Mouse (Mus musculus) lung, embryonic 16.5 days (tissue): Measurements from ENCODE around the gene Hsp90ab1. TPM values are rescaled to one million over a fixed set of nuclear protein-coding genes. Genes with fewer than 3 reads are reported as not detected.

Experiments used
- ATAC-seq: fragments of 200-750 bp; cut with Nextera tagmentation; 2 replicates; pipeline ENCODE4 v1.8.0; 2017; ENCODE audit warnings: low read depth, mild to moderate bottlenecking, moderate library complexity
- H3K27ac ChIP-seq: fragments of 300-500 bp; sonication (generic); 2 replicates; pipeline ENCODE4 v1.5.1; 2014; ENCODE audit warnings: mild to moderate bottlenecking, control low read depth, low read length
- H3K27me3 ChIP-seq: fragments of 300-500 bp; sonication (generic); 2 replicates; pipeline ENCODE4 v1.6.1; 2014; ENCODE audit warnings: low read depth, low read length, mixed read lengths; ENCODE audit not compliant: control insufficient read depth, insufficient read depth
- H3K36me3 ChIP-seq: fragments of 300-500 bp; sonication (generic); 2 replicates; pipeline ENCODE4 v1.6.1; 2014; ENCODE audit warnings: low read length; ENCODE audit not compliant: control insufficient read depth, insufficient read depth
- H3K4me1 ChIP-seq: fragments of 300-500 bp; sonication (generic); replicated peaks from 2 replicates; pipeline ENCODE4 v1.6.1; 2014; ENCODE audit warnings: low read length, mixed read lengths; ENCODE audit not compliant: control insufficient read depth, insufficient read depth
- H3K4me2 ChIP-seq: fragments of 300-500 bp; sonication (generic); 2 replicates; pipeline ENCODE4 v1.6.1; 2014; ENCODE audit warnings: low read depth, low read length, control low read depth
- H3K4me3 ChIP-seq: fragments of 300-500 bp; sonication (generic); 2 replicates; pipeline ENCODE4 v1.5.1; 2014; ENCODE audit warnings: mild to moderate bottlenecking, low read length, control low read depth
- H3K9ac ChIP-seq: fragments of 300-500 bp; sonication (generic); 2 replicates; pipeline ENCODE4 v1.6.1; 2014; ENCODE audit warnings: low read length, control low read depth
- H3K9me3 ChIP-seq: fragments of 300-500 bp; sonication (generic); 2 replicates; pipeline ENCODE4 v1.6.1; 2016; ENCODE audit warnings: low read length; ENCODE audit not compliant: control insufficient read depth
- WGBS: fragments of 180-500 bp; shearing (Covaris S2); extraction: QIAGEN DNeasy Blood & Tissue Kit; methylation state at CpG from one replicate; pipeline ENCODE4 v1.1.7; 2014; 5-methylcytosine and 5-hydroxymethylcytosine counted together
- polyA plus RNA-seq: library from polyadenylated mRNA; unstranded; fragments of >200 nt; fragmentation: Nextera tagmentation; extraction: Ambion mirVana; gene quantifications from 2 replicates; pipeline ENCODE4 v1.2.1, GENCODE M21; 2015

Hsp90ab1 gene
- polyA plus RNA-seq, 1 experiment from 2014 or later, result 1,506 TPM

- Histone ChIP-seq H3K4me1 (peaks cover 21% of the 10 kb centered on the region), H3K36me3 (peaks cover 61% of the 10 kb centered on the region), H3K27me3 (no peaks in the 10 kb centered on the region), H3K4me2 (no peak overlapping the region), H3K27ac (no peak overlapping the region), H3K9me3 (no peaks in the 10 kb centered on the region), H3K9ac (no peak overlapping the region), H3K4me3 (no peak overlapping the region)
- WGBS, result 52% methylated on average over 18 of the region's 18 CpGs
- ATAC-seq, result no peak
Measured at GRCm38 (mm10) chr17:45566360-45567161, 6.5 kb downstream of the Hsp90ab1 start.

DNA sequence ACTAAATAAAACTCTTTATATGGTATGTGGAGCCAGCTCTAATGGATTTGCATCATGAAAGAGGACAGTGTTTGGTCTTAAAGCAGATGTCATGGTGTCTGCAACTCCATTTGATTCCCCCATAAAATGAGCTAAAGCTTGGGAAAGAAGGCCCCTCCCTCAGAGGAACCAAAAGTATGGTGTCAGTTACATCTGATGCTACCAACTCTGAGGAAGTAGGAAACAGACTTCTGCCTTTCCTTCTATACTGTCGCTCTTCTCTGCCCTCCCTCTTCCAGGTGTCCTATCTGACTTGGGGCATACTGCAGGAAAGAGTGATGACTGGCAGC lies 7.1 kb downstream of the Hsp90ab1 start:
- no peak overlapping the region for H3K9ac ChIP-seq
- H3K4me3 ChIP-seq, result no peak overlapping the region
- ATAC-seq, result no peak
- no peaks in the 10 kb centered on the region for H3K9me3 ChIP-seq
- no peaks in the 10 kb centered on the region for H3K27me3 ChIP-seq
- 72% methylated on average over 1 of the region's 1 CpGs for WGBS
- no peak overlapping the region for H3K4me2 ChIP-seq
- H3K4me1 ChIP-seq, result peaks cover 15% of the 10 kb centered on the region
- no peak overlapping the region for H3K27ac ChIP-seq
- H3K36me3 ChIP-seq, result peaks cover 55% of the 10 kb centered on the region

GRCm38 (mm10) chr17:45565103-45565502 lies 8.0 kb downstream of the Hsp90ab1 start:
- H3K27ac ChIP-seq, result no peak overlapping the region
- H3K4me1 ChIP-seq, result peaks cover 12% of the 10 kb centered on the region
- H3K9ac ChIP-seq, result peak overlapping the region; percentile 81

DNA sequence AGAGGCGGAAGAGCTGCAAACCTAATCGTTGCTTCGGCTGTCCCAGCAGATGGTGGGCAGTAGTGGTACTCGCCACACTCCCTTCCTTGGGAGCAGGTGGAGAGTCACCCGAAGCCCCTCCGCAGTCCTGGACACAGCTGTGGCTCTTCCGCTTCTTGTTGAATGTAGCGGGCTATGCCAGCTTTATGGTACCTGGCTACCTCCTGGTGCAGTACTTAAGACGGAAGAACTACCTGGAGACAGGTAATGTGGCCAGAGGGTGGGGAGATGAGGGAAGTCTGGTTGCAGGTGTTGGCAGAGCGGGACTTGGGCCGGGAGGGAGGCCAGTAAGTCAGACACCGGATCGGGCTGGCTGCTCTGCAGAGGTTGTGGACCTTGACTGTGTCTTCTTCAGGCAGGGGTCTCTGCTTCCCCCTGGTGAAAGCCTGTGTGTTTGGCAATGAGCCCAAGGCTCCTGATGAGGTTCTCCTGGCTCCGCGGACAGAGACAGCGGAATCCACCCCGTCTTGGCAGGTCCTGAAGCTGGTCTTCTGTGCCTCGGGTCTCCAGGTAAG lies 8.5 kb downstream of the Hsp90ab1 start:
- peak overlapping the region; percentile 65 for H3K4me3 ChIP-seq
- H3K4me1 ChIP-seq, result peaks cover 12% of the 10 kb centered on the region
- no peaks in the 10 kb centered on the region for H3K9me3 ChIP-seq
- no peaks in the 10 kb centered on the region for H3K27me3 ChIP-seq
- ATAC-seq, result no peak
- WGBS, result 7% methylated on average over 18 of the region's 18 CpGs
- peak overlapping the region; percentile 81 for H3K9ac ChIP-seq
- peak overlapping the region; percentile 79 for H3K4me2 ChIP-seq
- H3K36me3 ChIP-seq, result peaks cover 42% of the 10 kb centered on the region
- H3K27ac ChIP-seq, result peak overlapping the region; percentile 62; the same call in 1 of the 2 replicates

More at GRCm38 (mm10) chr17:45565103-45565502, 8.0 kb downstream of the Hsp90ab1 start:
- Histone ChIP-seq H3K4me2 (peak overlapping the region; percentile 79), H3K27me3 (no peaks in the 10 kb centered on the region), H3K4me3 (peak overlapping the region; percentile 65), H3K9me3 (no peaks in the 10 kb centered on the region), H3K36me3 (peaks cover 47% of the 10 kb centered on the region)
- ATAC-seq, result no peak
- WGBS, result 91% methylated on average over 11 of the region's 11 CpGs

DNA sequence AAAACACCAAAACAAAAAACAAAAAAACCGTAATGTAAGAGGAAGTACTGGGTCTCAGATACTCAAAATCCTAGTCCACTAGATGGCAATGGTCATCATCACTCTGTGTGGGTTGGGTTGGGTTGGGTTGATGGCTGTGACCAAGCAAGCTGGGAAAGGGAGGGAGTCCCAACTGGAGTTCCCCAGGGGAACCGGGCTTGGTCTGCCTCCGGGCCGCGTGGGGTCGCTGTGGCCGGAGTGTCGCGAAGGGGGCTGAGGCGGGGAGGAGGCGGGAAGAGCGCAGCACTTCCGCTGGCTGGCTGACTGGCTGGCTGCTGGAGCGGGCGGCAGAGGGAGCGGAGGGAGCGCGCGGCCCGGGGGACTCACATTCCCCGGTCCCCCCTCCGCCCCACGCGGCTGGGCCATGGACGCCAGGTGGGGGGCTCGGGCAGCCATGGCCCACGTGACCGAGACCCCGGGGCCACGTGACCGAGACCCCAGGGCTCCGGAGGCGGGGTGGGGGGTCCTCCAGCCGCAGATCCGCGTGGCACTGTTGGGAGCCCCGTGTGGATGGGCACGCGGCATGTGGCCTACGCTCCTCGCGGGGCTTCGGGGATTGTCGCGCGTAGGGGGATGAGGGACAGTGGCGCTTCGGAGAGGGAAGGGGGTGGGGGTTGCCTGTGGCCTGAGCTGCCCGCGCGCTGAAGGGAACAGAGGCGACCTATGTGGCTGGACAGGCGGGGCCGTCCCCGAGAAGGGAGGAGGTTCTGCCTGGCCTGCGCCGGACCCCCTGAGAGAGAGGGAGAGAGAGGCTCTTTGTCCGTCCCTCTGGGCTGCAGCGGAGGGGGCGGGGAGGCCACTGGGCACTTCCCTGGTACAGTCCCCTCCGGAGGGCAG lies 9.2 kb downstream of the Hsp90ab1 start, which contains the start of gene Slc35b2:
Gene Slc35b2 (plus strand): TSS at position 220 of the 876 bp plus-strand sequence.
- no peaks in the 10 kb centered on the region for H3K27me3 ChIP-seq
- H3K4me3 ChIP-seq, result peak within 1 kb of the TSS; percentile 65
- H3K4me1 ChIP-seq, result peaks cover 12% of the 10 kb centered on the region
- ATAC-seq, result peak; percentile 92
- no peaks in the 10 kb centered on the region for H3K9me3 ChIP-seq
- peaks cover 34% of the 10 kb centered on the region for H3K36me3 ChIP-seq
- peak within 1 kb of the TSS; percentile 62 for H3K27ac ChIP-seq
- H3K4me2 ChIP-seq, result peak within 1 kb of the TSS; percentile 79
- 2% methylated on average over 60 of the region's 61 CpGs for WGBS
- peak within 1 kb of the TSS; percentile 81 for H3K9ac ChIP-seq

GRCm38 (mm10) chr17:45563216-45563615 lies 9.9 kb downstream of the Hsp90ab1 start:
- WGBS, result 69% methylated on average over 12 of the region's 12 CpGs
- Histone ChIP-seq H3K4me3 (no peak overlapping the region), H3K27ac (no peak overlapping the region), H3K4me2 (no peak overlapping the region), H3K4me1 (peaks cover 12% of the 10 kb centered on the region), H3K9ac (no peak overlapping the region), H3K36me3 (peaks cover 28% of the 10 kb centered on the region), H3K27me3 (no peaks in the 10 kb centered on the region), H3K9me3 (no peaks in the 10 kb centered on the region)
- ATAC-seq, result no peak

GRCm38 (mm10) chr17:45559732-45560525 lies 13.1 kb downstream of the Hsp90ab1 start:
- H3K9ac ChIP-seq, result no peak overlapping the region
- no peak overlapping the region for H3K4me2 ChIP-seq
- 83% methylated on average over 15 of the region's 15 CpGs for WGBS
- no peak overlapping the region for H3K4me3 ChIP-seq
- H3K36me3 ChIP-seq, result no peaks in the 10 kb centered on the region
- no peaks in the 10 kb centered on the region for H3K9me3 ChIP-seq
- H3K27ac ChIP-seq, result no peak overlapping the region
- no peak for ATAC-seq
- peaks cover 10% of the 10 kb centered on the region for H3K4me1 ChIP-seq
- H3K27me3 ChIP-seq, result peaks cover 11% of the 10 kb centered on the region

GRCm38 (mm10) chr17:45557998-45558862 lies 14.8 kb downstream of the Hsp90ab1 start:
- no peak overlapping the region for H3K9ac ChIP-seq
- no peak overlapping the region for H3K27ac ChIP-seq
- WGBS, result 62% methylated on average over 16 of the region's 16 CpGs
- H3K4me2 ChIP-seq, result no peak overlapping the region
- ATAC-seq, result no peak
- peaks cover 6% of the 10 kb centered on the region; the same call in 1 of the 2 replicates for H3K4me1 ChIP-seq
- H3K27me3 ChIP-seq, result peaks cover 11% of the 10 kb centered on the region
- H3K9me3 ChIP-seq, result no peaks in the 10 kb centered on the region
- no peak overlapping the region for H3K4me3 ChIP-seq
- H3K36me3 ChIP-seq, result no peaks in the 10 kb centered on the region
